Mouse (Mus musculus) mouse embryonic stem cell (cell line): ENCODE data around the gene Adcyap1.

Experiments used
- in situ Hi-C, 2 experiments: fragments of 300-500 bp; cut with MboI; formaldehyde crosslinking; loops; 1 replicate in 1 of 2; 3 replicates in 1 of 2; pipeline ENCODE4 v1.14.3; 2019 to 2020; ENCODE audit warnings: low sequenced_read_pairs in 2 of 2, low pct_unique_long_range_greater_than_20kb in 1 of 2, mixed read lengths in 1 of 2; ENCODE audit not compliant: unreplicated experiment in 1 of 2

Gene Adcyap1

GRCm38 (mm10) chr17:93198717-93199116 lies at the start of gene Adcyap1:
Adcyap1 (plus strand) TSS chr17:93199017.
- in situ Hi-C loops = loop anchor here in 1 of 2 experiments (25.0 kb wide), 1 partner anchor 339 kb away; no protein-coding TSS in a partner anchor

- in situ Hi-C loops = loop anchor here in 1 of 2 experiments (25.0 kb wide), 1 partner anchor 379 kb away; no protein-coding TSS in a partner anchor
These were observed 40.5 kb upstream of the Adcyap1 start for GRCm38 (mm10) chr17:93158280-93158851.

- in situ Hi-C loops = loop anchor here in 1 of 2 experiments (25.0 kb wide), 1 partner anchor 368 kb away; no protein-coding TSS in a partner anchor
These were observed 29.2 kb upstream of the Adcyap1 start for GRCm38 (mm10) chr17:93169572-93169971.

GRCm38 (mm10) chr17:93196846-93197245 lies 2.0 kb upstream of the Adcyap1 start:
- in situ Hi-C loops = loop anchor here in 1 of 2 experiments (25.0 kb wide), 1 partner anchor 340 kb away; no protein-coding TSS in a partner anchor

GRCm38 (mm10) chr17:93198213-93198612 lies 604 bp upstream of the Adcyap1 start:
- in situ Hi-C loops = loop anchor here in 1 of 2 experiments (25.0 kb wide), 1 partner anchor 339 kb away; no protein-coding TSS in a partner anchor

- in situ Hi-C loops = loop anchor here in 1 of 2 experiments (25.0 kb wide), 1 partner anchor 338 kb away; no protein-coding TSS in a partner anchor
These were observed 401 bp downstream of the Adcyap1 start for GRCm38 (mm10) chr17:93199218-93199617.

- in situ Hi-C loops = loop anchor here in 1 of 2 experiments (25.0 kb wide), 1 partner anchor 338 kb away; no protein-coding TSS in a partner anchor
These were observed 930 bp downstream of the Adcyap1 start for GRCm38 (mm10) chr17:93199747-93200146.

- in situ Hi-C loops = no loop called here
These were observed 1.8 kb downstream of the Adcyap1 start for GRCm38 (mm10) chr17:93200386-93201264.

GRCm38 (mm10) chr17:93201265-93201925 lies 2.6 kb downstream of the Adcyap1 start:
- in situ Hi-C loops = no loop called here

GRCm38 (mm10) chr17:93202165-93203075 lies 3.6 kb downstream of the Adcyap1 start:
- in situ Hi-C loops = no loop called here

GRCm38 (mm10) chr17:93203076-93204031 lies 4.5 kb downstream of the Adcyap1 start:
- in situ Hi-C loops = no loop called here

GRCm38 (mm10) chr17:93217785-93218184 lies 19.0 kb downstream of the Adcyap1 start:
- in situ Hi-C loops = no loop called here

- in situ Hi-C loops = no loop called here
These were observed 19.8 kb downstream of the Adcyap1 start for GRCm38 (mm10) chr17:93218640-93219039.

GRCm38 (mm10) chr17:93237355-93237754 lies 38.5 kb downstream of the Adcyap1 start:
- in situ Hi-C loops = no loop called here
